Mouse (Mus musculus): ENCODE data around the gene Sept11.

Sept11 gene

DNA sequence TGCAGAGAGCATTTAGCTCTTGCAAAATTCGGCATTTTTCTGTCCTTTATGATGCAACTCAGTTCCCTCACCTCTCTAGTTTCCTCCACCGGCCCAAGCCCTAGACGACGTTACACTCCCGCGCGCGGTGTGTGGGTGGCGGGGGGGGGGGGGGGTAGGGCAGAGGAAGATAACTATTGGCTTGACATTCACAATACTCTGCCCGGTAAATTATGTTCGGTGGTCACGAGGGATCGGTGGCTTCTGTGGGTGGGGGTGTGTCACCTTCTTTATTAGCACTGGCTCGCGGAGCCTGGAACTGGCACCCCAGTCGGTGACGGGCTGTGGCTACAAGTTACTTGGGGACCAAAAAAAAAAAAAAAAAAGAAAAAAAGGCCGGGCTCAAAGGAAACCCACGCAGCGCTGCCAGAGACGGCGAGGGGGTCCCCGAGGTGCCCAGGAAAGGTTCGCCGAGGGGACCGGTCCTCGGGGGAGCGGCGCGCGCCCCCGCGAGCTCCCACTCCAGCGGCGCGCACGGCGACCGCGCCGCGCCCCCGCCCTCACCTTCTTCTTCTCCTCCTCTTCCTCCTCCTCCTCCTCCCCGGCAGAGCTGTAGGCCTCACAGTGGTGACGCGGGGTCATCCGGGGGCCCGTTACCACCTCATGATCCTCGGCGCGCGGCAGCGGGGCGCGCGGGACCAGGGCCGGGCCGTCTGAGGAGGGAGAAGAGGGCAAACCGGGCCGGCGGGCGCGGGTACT lies 112.3 kb downstream of the Sept11 start:
- peak; percentile 77 for DNase-seq (ENCODE audit: low read depth, low spot score)
- Histone ChIP-seq H3K36me3 (ENCODE audit: control insufficient read depth, insufficient read depth, low read length, poor library complexity, severe bottlenecking) (peaks cover 2% of the 10 kb centered on the region; the same call in 1 of the 2 replicates), H3K27me3 (ENCODE audit: control insufficient read depth, insufficient read depth, low read length, poor library complexity, severe bottlenecking) (no peaks in the 10 kb centered on the region)

DNA sequence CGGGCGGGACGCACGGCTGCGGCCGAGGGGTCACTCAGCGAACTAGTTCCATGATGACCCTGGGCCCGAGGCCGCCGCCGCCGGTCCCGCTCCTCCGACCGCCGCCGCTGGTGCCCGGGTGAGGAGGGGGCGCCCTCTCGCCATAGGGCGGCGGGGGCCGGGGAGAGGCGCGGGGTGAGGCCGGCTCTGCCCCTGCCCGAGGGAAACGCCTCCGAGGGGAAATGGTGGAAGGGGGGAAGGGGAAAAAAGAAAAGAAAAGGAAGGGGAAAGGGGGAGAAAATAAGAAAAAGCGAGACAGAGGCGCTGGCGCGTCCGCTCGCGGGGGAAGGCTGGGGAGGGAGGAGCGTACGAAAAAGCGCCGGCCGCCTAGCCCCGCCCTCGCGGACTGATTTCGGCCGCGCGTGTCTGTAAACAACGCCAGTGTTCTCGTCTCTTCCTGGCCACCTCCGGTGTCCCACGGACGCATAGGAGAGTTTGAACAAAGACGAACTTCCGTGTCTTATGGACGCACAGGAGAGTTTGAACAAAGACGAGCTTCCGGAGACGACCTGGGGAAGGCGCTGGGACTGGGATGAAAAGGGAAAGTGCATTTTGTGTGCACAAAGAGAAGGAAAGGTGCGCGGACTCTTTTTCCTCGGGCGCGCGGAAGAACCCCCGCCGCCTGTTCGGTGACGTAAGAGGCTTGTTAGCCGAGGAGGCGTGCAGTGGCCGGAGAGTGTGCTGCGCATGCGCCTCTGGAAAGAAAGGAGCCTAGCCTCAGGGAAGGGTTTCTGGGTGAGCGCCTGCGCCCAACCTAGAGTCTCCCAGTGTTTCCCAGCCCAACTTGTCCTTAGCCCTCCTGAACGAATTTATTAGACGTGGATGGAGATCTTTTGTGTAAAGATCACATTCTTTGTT lies 113.1 kb downstream of the Sept11 start, which contains the start of the genes Ccni and 2010109A12Rik:
Gene Ccni (minus strand): TSS at position 387 of the 897 bp plus-strand sequence.
Gene 2010109A12Rik (plus strand): TSS at position 410 of the 897 bp plus-strand sequence.
- peak; percentile 96 for DNase-seq (ENCODE audit: low read depth, low spot score)
- H3K36me3 ChIP-seq (ENCODE audit: control insufficient read depth, insufficient read depth, low read length, poor library complexity, severe bottlenecking): no peaks in the 10 kb centered on the region
- H3K27me3 ChIP-seq (ENCODE audit: control insufficient read depth, insufficient read depth, low read length, poor library complexity, severe bottlenecking): no peaks in the 10 kb centered on the region

GRCm38 (mm10) chr5:93207006-93207348 lies 113.7 kb downstream of the Sept11 start:
- H3K36me3 ChIP-seq (ENCODE audit: control insufficient read depth, insufficient read depth, low read length, poor library complexity, severe bottlenecking): no peaks in the 10 kb centered on the region
- no peak for DNase-seq (ENCODE audit: low read depth, low spot score)
- H3K27me3 ChIP-seq (ENCODE audit: control insufficient read depth, insufficient read depth, low read length, poor library complexity, severe bottlenecking): no peaks in the 10 kb centered on the region

GRCm38 (mm10) chr5:93207555-93207954 lies 114.3 kb downstream of the Sept11 start:
- peak; percentile 48 for DNase-seq (ENCODE audit: low read depth, low spot score)
- H3K27me3 ChIP-seq (ENCODE audit: control insufficient read depth, insufficient read depth, low read length, poor library complexity, severe bottlenecking): no peaks in the 10 kb centered on the region

DNA sequence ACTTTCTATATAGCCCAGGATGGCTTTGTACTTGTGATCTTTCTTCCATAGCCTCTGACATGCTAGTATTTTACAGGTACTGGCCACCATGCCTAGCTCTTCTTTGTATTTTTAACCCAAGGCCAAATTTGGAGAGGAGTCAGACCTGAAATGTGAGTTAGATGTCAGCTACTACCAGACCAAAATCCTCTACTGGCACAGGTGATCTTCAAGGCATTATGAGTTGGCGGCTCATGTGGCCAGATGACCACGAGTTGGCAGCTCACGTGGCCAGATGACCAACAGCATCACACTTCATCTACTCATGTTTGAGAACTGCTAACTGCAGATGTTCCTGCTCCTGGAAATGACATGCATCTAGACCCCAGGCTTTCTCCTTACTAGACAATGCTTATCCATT lies 125.1 kb downstream of the Sept11 start:
- Histone ChIP-seq H3K27me3 (ENCODE audit: control insufficient read depth, insufficient read depth, low read length, poor library complexity, severe bottlenecking) (no peaks in the 10 kb centered on the region), H3K36me3 (ENCODE audit: control insufficient read depth, insufficient read depth, low read length, poor library complexity, severe bottlenecking) (peaks cover 2% of the 10 kb centered on the region; the same call in 1 of the 2 replicates)
- DNase-seq (ENCODE audit: low read depth, low spot score): no peak

More at GRCm38 (mm10) chr5:93207555-93207954, 114.3 kb downstream of the Sept11 start:
- no peaks in the 10 kb centered on the region for H3K36me3 ChIP-seq (ENCODE audit: control insufficient read depth, insufficient read depth, low read length, poor library complexity, severe bottlenecking)

GRCm38 (mm10) chr5:93221661-93222060 lies 128.4 kb downstream of the Sept11 start:
- Histone ChIP-seq H3K27me3 (ENCODE audit: control insufficient read depth, insufficient read depth, low read length, poor library complexity, severe bottlenecking) (no peaks in the 10 kb centered on the region), H3K36me3 (ENCODE audit: control insufficient read depth, insufficient read depth, low read length, poor library complexity, severe bottlenecking) (peaks cover 2% of the 10 kb centered on the region; the same call in 1 of the 2 replicates)
- no peak for DNase-seq (ENCODE audit: low read depth, low spot score)

DNA sequence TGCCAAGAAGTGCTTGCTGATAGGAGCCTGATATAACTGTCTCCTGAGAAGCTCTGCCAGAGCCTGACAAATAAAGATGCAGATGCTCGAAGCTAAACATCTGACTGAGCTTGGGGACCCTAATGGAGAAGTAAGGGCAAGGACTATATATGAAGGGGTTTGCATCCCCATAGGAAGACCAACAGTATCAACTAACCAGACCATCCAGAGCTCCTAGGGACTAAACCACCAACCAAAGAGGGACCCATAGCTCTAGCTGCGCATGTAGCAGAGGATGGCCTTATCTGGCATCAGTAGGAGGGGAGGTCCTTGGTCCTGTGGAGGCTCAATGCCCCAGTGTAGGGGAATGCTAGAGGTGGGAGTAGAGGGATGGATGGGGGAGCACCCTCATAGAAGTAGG lies 131.3 kb downstream of the Sept11 start:
- DNase-seq (ENCODE audit: low read depth, low spot score): no peak
- Histone ChIP-seq H3K27me3 (ENCODE audit: control insufficient read depth, insufficient read depth, low read length, poor library complexity, severe bottlenecking) (no peaks in the 10 kb centered on the region), H3K36me3 (ENCODE audit: control insufficient read depth, insufficient read depth, low read length, poor library complexity, severe bottlenecking) (no peaks in the 10 kb centered on the region)
